Mouse (Mus musculus): ENCODE results near the gene Add1.

- no peak for TF ChIP-seq GATA1 (IDR thresholded peaks at IDR 0.05; ENCODE audit: low read length)
- no peak for TF ChIP-seq TAL1 (IDR thresholded peaks at IDR 0.05; ENCODE audit: low read length)
These were observed 38.5 kb upstream of the Add1 start for GRCm38 (mm10) chr5:34534776-34535581.

All from erythroblast, embryonic 14.5 days (primary cell).